Mouse (Mus musculus): ENCODE measurements around the gene Pet2.

Gene Pet2

DNA sequence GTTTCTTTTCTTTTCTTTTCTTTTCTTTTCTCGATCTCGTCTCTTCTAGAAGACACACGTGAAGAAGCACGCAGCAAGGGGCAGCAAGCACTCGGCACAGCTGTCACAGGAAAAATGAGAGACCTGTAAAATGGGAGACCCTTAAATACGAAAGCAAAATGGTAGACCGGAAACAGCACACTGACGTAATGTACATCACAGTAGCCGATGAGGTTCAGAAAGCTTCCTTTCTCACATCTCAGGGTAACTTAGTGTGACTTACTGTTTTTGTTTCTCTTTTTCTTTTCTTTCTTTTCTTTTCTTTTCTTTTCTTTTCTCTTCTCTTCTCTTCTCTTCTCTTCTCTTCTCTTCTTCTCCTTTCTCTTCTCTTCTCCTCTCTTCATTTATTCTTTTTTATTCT, at the start of gene Pet2:
Gene Pet2 (minus strand): TSS at position 101 of the 400 bp plus-strand sequence.
- no peak for DNase-seq

All from B cell, adult 2 months (primary cell).